Mouse (Mus musculus) hindbrain, embryonic 12.5 days (tissue): ENCODE measurements around the gene Gm10563. TPM values are rescaled to one million over a fixed set of nuclear protein-coding genes. Genes with fewer than 3 reads are reported as not detected.

Source experiments
- ATAC-seq: fragments of 200-750 bp; cut with Nextera tagmentation; 2 replicates; pipeline ENCODE4 v1.8.0; 2017; ENCODE audit warnings: moderate TSS enrichment; ENCODE audit not compliant: low FRiP score
- H3K27ac ChIP-seq: fragments of 300-500 bp; sonication (generic); 2 replicates; pipeline ENCODE4 v1.5.1; 2016; ENCODE audit warnings: mild to moderate bottlenecking
- H3K27me3 ChIP-seq: fragments of 300-500 bp; sonication (generic); 2 replicates; pipeline ENCODE4 v1.6.1; 2016; ENCODE audit warnings: mild to moderate bottlenecking
- H3K36me3 ChIP-seq: fragments of 300-500 bp; sonication (generic); 2 replicates; pipeline ENCODE4 v1.6.1; 2016; ENCODE audit warnings: mild to moderate bottlenecking
- H3K4me1 ChIP-seq: fragments of 300-500 bp; sonication (generic); 2 replicates; pipeline ENCODE4 v1.6.1; 2016
- H3K4me2 ChIP-seq: fragments of 300-500 bp; sonication (generic); replicated peaks from 2 replicates; pipeline ENCODE4 v1.6.1; 2016; ENCODE audit warnings: mild to moderate bottlenecking
- H3K4me3 ChIP-seq: fragments of 300-500 bp; sonication (generic); 2 replicates; pipeline ENCODE4 v1.5.1; 2016; ENCODE audit warnings: mild to moderate bottlenecking
- H3K9ac ChIP-seq: fragments of 300-500 bp; sonication (generic); 2 replicates; pipeline ENCODE4 v1.6.1; 2016; ENCODE audit warnings: mild to moderate bottlenecking, moderate library complexity
- H3K9me3 ChIP-seq: fragments of 300-500 bp; sonication (generic); replicated peaks from 2 replicates; pipeline ENCODE4 v1.6.1; 2016; ENCODE audit warnings: mild to moderate bottlenecking
- WGBS: fragments of 180-500 bp; shearing (Covaris S2); methylation state at CpG from one replicate; pipeline ENCODE4 v1.1.7; 2016; 5-methylcytosine and 5-hydroxymethylcytosine counted together
- polyA plus RNA-seq: library from polyadenylated mRNA; unstranded; fragments of >200 nt; fragmentation: Nextera tagmentation; extraction: Ambion mirVana; gene quantifications from 2 replicates; pipeline ENCODE4 v1.2.1, GENCODE M21; 2016

Gene Gm10563
- polyA plus RNA-seq, 1 experiment from 2014 or later: not detected

GRCm38 (mm10) chr4:155668689-155669597 lies 23.7 kb upstream of the Gm10563 start, which contains the start of gene Mib2:
Gene Mib2, minus strand, starts transcription at chr4:155669198.
- ATAC-seq: peak; percentile 99

GRCm38 (mm10) chr4:155666903-155667302 lies 21.7 kb upstream of the Gm10563 start:
- no peak overlapping the region for H3K4me3 ChIP-seq
- no peaks in the 10 kb centered on the region for H3K9me3 ChIP-seq
- H3K4me2 ChIP-seq: no peak overlapping the region
- H3K9ac ChIP-seq: no peak overlapping the region
- ATAC-seq: no peak
- peaks cover 9% of the 10 kb centered on the region; the same call in 1 of the 2 replicates for H3K36me3 ChIP-seq
- peaks cover 11% of the 10 kb centered on the region for H3K4me1 ChIP-seq
- no peak overlapping the region for H3K27ac ChIP-seq
- no peaks in the 10 kb centered on the region for H3K27me3 ChIP-seq

More at GRCm38 (mm10) chr4:155668689-155669597, 23.7 kb upstream of the Gm10563 start, which contains the start of gene Mib2:
- Histone ChIP-seq H3K4me1 (peaks cover 11% of the 10 kb centered on the region), H3K9ac (peak within 1 kb of the TSS; percentile 69), H3K4me2 (peak within 1 kb of the TSS; percentile 91), H3K36me3 (peaks cover 6% of the 10 kb centered on the region; the same call in 1 of the 2 replicates), H3K4me3 (peak within 1 kb of the TSS; percentile 76), H3K27me3 (no peaks in the 10 kb centered on the region), H3K27ac (peak within 1 kb of the TSS; percentile 83), H3K9me3 (no peaks in the 10 kb centered on the region)
- WGBS: under 1% methylated on average over 73 of the region's 73 CpGs

DNA sequence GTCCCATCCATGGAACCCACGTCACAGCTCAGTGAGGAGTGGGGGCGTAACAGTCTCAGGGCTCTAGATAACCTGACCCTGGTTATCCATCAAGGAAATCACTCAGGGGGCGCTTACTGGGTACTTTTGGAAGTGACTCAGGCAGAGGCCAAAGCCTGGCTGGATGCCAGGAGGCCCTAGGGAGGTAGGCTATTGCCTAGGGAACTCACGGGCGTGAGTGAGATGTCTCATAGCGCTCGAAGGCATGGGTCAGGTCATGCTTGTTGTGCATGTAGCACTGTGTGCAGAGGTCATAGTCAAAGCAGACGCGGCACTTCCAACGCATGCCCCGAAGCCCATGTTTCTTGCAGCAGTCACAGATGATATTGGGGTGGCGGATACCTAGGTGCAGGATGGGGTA lies 15.4 kb upstream of the Gm10563 start:
- no peak overlapping the region for H3K4me2 ChIP-seq
- no peak for ATAC-seq

GRCm38 (mm10) chr4:155658961-155659360 lies 13.8 kb upstream of the Gm10563 start:
- peaks cover 36% of the 10 kb centered on the region for H3K36me3 ChIP-seq
- no peak overlapping the region for H3K4me3 ChIP-seq
- peaks cover 34% of the 10 kb centered on the region for H3K27me3 ChIP-seq
- no peaks in the 10 kb centered on the region for H3K9me3 ChIP-seq
- H3K27ac ChIP-seq: no peak overlapping the region
- H3K4me1 ChIP-seq: peaks cover 14% of the 10 kb centered on the region
- no peak overlapping the region for H3K4me2 ChIP-seq
- ATAC-seq: no peak
- 93% methylated on average over 10 of the region's 10 CpGs for WGBS
- no peak overlapping the region for H3K9ac ChIP-seq

More for the DNA sequence above, 15.4 kb upstream of the Gm10563 start:
- no peak overlapping the region for H3K9ac ChIP-seq
- no peaks in the 10 kb centered on the region for H3K9me3 ChIP-seq
- H3K27ac ChIP-seq: no peak overlapping the region
- peaks cover 17% of the 10 kb centered on the region for H3K27me3 ChIP-seq
- peaks cover 42% of the 10 kb centered on the region for H3K36me3 ChIP-seq
- H3K4me3 ChIP-seq: no peak overlapping the region
- 85% methylated on average over 12 of the region's 12 CpGs for WGBS
- no peaks in the 10 kb centered on the region for H3K4me1 ChIP-seq

- Histone ChIP-seq H3K36me3 (peaks cover 37% of the 10 kb centered on the region), H3K4me2 (no peak overlapping the region), H3K27me3 (peaks cover 61% of the 10 kb centered on the region)
Observed at GRCm38 (mm10) chr4:155656214-155656751, 11.1 kb upstream of the Gm10563 start.

DNA sequence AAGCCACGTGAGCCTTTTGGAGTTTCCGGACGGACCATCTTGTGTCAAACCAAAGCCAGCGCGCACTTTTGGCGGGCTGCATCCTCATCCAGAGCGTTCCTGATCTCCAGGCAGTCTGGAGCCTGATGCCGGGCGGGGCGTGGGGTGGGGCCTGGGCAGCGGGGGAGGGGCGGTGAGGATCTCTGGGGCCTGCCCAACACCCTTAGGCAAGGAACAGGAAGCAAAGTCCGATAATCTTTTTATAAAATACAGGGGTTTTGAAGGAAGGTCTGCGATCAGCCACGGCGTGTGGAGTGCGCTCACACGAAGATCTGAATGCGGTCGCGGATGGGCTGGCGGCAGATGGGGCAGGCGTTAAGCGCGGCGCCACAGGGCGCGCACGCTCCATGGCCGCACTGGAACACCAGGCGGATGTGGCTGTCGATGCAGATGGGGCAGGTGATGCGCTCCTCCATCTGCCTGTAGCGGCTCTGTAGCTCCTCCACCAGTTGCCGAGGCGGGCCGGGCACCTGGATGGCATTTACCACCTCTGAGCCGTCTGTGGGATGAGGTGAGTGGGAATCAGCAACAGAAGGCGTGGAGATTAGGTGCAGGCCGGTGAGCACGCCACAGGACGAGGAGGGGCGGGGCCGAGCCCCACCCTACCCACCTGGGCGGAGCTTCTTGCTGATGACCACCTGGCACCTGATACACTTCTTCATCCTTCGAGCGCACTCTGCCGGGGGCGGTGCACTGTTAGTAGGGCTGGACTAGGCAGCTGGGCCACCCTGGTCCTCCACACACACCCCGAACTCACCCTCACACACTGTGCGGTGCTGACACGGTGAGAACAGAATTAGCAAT lies 9.5 kb upstream of the Gm10563 start:
- Histone ChIP-seq H3K4me3 (peak overlapping the region; percentile 34), H3K9ac (peak overlapping the region; percentile 56), H3K36me3 (peaks cover 45% of the 10 kb centered on the region), H3K27ac (no peak overlapping the region), H3K4me2 (peak overlapping the region; percentile 65), H3K4me1 (peaks cover 32% of the 10 kb centered on the region), H3K9me3 (no peaks in the 10 kb centered on the region), H3K27me3 (peaks cover 71% of the 10 kb centered on the region)
- WGBS: 2% methylated on average over 52 of the region's 52 CpGs
- ATAC-seq: peak; percentile 55

More at GRCm38 (mm10) chr4:155656214-155656751, 11.1 kb upstream of the Gm10563 start:
- no peak overlapping the region for H3K9ac ChIP-seq
- H3K27ac ChIP-seq: no peak overlapping the region
- WGBS: 89% methylated on average over 13 of the region's 13 CpGs
- no peak for ATAC-seq
- peaks cover 32% of the 10 kb centered on the region for H3K4me1 ChIP-seq
- no peaks in the 10 kb centered on the region for H3K9me3 ChIP-seq
- H3K4me3 ChIP-seq: no peak overlapping the region

DNA sequence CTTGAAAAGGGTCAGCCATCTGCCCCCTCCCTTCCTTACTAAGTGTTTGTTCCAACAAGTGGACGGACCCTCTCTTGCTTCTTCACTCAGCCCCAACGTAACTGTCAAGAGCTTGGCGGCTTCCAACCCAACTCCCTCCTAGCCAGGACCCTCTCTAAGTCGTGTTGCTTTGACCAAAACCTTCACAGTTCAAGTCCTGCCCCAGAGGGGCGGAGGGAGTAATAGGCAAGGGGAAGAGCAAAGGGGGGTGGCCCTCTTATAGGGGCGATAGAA lies 8.9 kb upstream of the Gm10563 start:
- H3K4me1 ChIP-seq: peaks cover 32% of the 10 kb centered on the region
- peaks cover 49% of the 10 kb centered on the region for H3K36me3 ChIP-seq
- no peak for ATAC-seq
- H3K9me3 ChIP-seq: no peaks in the 10 kb centered on the region
- peak overlapping the region; percentile 34 for H3K4me3 ChIP-seq
- H3K9ac ChIP-seq: no peak overlapping the region; the same call in 1 of the 2 replicates
- H3K4me2 ChIP-seq: peak overlapping the region; percentile 65
- under 1% methylated on average over 6 of the region's 6 CpGs for WGBS
- H3K27me3 ChIP-seq: peaks cover 71% of the 10 kb centered on the region
- H3K27ac ChIP-seq: no peak overlapping the region

GRCm38 (mm10) chr4:155653451-155654182 lies 8.4 kb upstream of the Gm10563 start:
- under 1% methylated on average over 31 of the region's 31 CpGs for WGBS
- peak overlapping the region; percentile 67 for H3K9ac ChIP-seq
- peak overlapping the region; percentile 34 for H3K4me3 ChIP-seq
- 0 out of 2 replicates have a peak, but pooled peaks have one; percentile 29 for ATAC-seq
- H3K27me3 ChIP-seq: peaks cover 71% of the 10 kb centered on the region
- H3K36me3 ChIP-seq: peaks cover 49% of the 10 kb centered on the region
- no peak overlapping the region for H3K27ac ChIP-seq
- peak overlapping the region; percentile 65 for H3K4me2 ChIP-seq
- H3K9me3 ChIP-seq: no peaks in the 10 kb centered on the region
- H3K4me1 ChIP-seq: peaks cover 32% of the 10 kb centered on the region

DNA sequence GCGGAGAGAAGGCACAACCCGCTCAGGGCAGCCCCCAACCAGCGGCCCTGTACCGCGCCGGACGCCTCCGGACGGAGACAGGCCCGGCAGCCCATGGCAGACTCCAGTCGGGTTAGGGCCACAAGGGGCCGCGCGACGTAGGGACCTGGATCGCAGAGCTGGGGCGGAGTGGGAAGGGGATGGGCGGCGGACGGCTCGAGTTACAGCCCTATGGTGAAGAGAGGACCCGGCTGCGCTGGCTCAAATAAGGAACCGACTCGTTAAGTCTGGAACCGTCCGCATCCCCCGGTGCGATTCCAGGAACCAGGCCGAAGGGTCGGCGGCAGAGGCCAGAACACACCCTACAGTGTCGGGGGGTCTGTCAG lies 7.9 kb upstream of the Gm10563 start, which contains the start of gene Mmp23:
TSS of gene Mmp23 (minus strand) at position 299 of the 365 bp plus-strand sequence.
- Histone ChIP-seq H3K9me3 (no peaks in the 10 kb centered on the region), H3K4me2 (peak within 1 kb of the TSS; percentile 65), H3K4me1 (peaks cover 32% of the 10 kb centered on the region), H3K27me3 (peaks cover 71% of the 10 kb centered on the region), H3K27ac (no peak within 1 kb of the TSS), H3K9ac (peak within 1 kb of the TSS; percentile 67), H3K36me3 (peaks cover 49% of the 10 kb centered on the region), H3K4me3 (peak within 1 kb of the TSS; percentile 34)
- WGBS: 1% methylated on average over 33 of the region's 33 CpGs
- ATAC-seq: peak; percentile 41

DNA sequence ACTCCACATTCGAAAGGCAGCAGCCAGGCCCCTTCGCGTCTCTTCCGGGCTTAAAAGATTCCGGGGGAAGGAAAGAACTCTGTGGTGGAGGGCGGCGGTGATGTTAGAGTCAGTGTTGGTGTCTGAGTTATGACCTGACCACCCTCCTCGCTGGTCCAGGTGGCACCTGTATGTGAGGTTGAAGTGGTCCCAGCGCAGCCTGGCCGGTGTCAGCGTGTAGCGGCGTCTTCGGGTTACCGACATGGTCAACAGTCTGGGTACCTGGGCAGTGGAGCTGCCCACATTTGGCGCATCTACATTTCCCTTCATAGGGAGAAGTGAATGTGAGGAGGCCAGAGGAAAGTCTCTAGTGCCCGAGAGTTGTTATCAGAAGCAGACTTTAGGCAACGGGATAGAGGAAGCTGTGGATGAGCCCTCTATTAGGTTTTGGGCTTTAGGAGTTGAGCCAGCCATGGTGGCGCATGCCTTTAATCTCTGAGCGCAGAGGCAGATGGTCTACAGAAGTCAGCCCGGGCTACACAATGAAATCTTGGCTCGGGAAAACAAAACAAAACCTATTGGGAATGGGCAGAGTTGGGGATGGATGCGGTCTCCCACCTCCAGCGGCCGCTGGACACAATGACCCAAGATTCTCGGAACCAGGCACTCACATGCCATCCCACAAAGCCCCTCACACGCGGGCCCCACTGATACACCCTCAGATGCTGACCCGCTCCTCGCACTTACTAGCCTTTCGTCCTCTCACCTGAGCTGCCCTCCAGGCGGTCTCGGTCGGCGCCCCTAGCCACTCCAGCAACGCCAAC lies 7.3 kb upstream of the Gm10563 start:
- WGBS: 20% methylated on average over 36 of the region's 36 CpGs
- peaks cover 71% of the 10 kb centered on the region for H3K27me3 ChIP-seq
- peaks cover 54% of the 10 kb centered on the region for H3K36me3 ChIP-seq
- ATAC-seq: no peak
- H3K9ac ChIP-seq: peak overlapping the region; percentile 67
- no peak overlapping the region for H3K27ac ChIP-seq
- peak overlapping the region; percentile 65 for H3K4me2 ChIP-seq
- H3K9me3 ChIP-seq: no peaks in the 10 kb centered on the region
- H3K4me3 ChIP-seq: peak overlapping the region; percentile 34
- H3K4me1 ChIP-seq: peaks cover 32% of the 10 kb centered on the region
